Mouse (Mus musculus): ENCODE results near the gene Kdelr2.

Gene Kdelr2

DNA sequence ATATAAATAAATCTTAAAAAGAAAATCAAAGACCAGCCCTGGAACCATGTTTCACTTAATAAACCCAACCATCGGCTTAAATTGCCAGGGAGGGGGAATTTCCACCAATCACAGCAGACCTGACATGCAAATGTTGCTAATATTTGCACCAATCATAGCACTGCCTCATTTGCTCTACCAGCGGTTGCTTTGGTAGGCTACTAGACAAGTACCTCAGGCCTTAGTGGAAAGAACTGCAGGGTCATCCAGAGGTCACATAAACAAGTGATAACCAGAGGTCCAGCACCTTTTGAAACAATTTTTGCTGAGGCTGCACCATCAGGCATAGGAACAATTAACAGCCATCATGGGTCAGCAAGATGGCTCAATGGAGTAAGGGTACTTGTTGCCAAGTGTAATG, 2.1 kb upstream of the Kdelr2 start:
- DNase-seq (ENCODE audit: low read depth, low spot score): no peak

- DNase-seq (ENCODE audit: low read depth, low spot score): no peak
These were observed 701 bp downstream of the Kdelr2 start for GRCm38 (mm10) chr5:143404148-143404930.

DNA sequence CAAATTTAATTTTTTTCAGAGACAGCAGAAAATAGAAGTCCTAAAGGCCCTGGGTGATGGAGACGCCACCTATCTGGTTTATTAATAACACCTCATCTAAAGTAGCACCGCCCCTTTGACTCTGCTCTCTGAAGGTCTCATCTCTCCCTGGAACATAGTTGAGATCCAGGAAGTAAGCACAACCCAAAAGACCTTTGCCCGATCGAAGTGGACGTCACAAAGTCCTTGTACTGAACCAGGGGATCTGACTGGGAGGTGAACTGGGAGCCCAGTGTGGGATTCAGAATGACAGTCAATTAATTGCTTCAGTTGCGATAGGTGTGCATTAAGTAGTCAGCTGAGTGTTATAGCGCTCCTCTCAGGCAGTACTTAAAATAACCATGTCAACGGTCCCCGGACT, 1.6 kb downstream of the Kdelr2 start:
- no peak for DNase-seq (ENCODE audit: low read depth, low spot score)

DNA sequence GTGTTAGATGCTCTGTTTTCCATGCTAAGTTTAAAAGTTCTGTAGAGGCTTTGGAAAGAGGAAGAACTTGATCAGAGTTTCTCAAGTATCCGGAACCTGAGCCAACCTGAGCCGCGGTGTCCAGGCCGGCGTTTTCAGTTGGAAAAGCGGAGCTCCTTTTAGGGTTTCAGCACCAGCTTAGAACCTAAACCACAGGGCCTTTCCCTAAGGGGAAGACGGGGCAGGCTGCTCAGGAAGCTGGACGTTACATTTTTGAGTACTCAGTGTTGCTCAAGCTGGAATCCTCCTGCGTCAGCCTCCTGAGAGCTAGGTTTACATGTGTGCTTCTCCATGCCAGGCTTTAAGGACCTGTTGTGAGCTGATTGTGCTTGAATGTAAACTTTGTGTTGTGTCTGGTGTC, 2.9 kb downstream of the Kdelr2 start:
- no peak for DNase-seq (ENCODE audit: low read depth, low spot score)

- DNase-seq (ENCODE audit: low read depth, low spot score): no peak
These were observed 5.6 kb downstream of the Kdelr2 start for GRCm38 (mm10) chr5:143409239-143409638.

DNA sequence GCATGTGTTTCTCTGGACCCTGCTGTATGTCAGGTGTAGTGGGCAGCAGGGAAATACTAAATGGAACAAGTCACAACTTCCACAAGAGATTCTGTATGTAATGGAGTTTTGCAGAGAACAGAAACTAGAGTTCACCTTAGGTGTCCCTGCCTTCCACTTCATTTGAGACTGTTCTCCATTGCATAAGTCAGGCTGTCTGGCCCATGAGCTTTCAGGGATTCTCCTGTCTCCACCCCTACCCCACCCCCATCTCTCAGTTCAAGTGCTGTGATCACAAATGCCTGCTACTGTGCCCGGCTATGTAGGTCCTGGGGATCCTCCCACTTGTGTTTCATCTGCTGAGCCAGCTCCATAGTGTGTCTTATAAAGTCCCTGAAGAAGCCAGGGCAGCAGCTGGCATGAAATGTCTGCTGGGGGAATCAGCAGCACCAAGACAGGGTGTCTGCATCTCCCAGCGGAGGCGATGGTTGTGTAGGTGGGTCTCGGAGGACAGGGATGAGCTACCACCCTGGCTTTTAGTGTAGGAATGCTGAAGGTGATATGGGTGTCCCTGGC, 7.3 kb downstream of the Kdelr2 start:
- DNase-seq (ENCODE audit: low read depth, low spot score): no peak

DNA sequence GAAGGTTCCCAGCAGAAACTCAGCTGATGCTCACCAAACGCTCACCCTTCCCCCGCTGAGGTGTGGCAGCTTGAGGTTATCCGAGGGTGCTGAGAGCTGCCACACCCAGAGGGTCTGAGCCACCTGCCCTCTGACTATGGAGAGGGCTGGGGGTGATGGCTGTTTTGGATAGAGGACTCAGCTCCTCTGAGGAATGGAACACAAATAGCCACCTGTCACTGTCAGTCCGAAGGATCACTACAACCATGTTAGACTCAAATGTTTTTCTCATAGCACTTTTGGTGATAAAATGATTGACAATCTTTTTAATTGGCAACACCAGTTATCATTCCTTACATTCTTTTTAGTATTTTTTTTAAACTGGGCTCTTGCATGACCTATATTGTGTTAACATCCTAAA, 17.8 kb downstream of the Kdelr2 start:
- DNase-seq (ENCODE audit: low read depth, low spot score): no peak

GRCm38 (mm10) chr5:143422990-143423389, 19.4 kb downstream of the Kdelr2 start:
- no peak for DNase-seq (ENCODE audit: low read depth, low spot score)

GRCm38 (mm10) chr5:143423899-143424519, 20.4 kb downstream of the Kdelr2 start:
- peak; percentile 25 for DNase-seq (ENCODE audit: low read depth, low spot score)

- DNase-seq (ENCODE audit: low read depth, low spot score): peak; percentile 76
These were observed 30.8 kb downstream of the Kdelr2 start for GRCm38 (mm10) chr5:143434421-143434820.

DNA sequence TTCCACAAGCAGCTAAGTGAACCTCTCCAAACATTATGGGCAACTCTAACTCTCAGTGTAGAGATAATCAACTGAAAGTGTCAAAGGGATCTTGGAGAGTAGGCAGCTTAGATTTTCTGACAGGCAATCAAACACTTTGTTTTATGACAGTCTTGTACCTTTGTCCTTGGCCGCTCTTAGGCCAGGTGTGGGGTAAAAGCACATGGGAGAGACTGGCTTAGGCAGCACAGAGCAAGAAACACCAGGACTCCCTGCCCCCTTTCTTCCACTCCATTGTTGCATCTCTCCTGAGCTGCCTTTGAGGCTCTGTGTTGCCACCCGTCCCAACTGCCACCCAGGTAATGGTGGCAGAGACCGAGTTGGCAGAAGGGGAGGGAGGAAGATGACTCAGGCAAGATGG, 37.7 kb downstream of the Kdelr2 start:
- no peak for DNase-seq (ENCODE audit: low read depth, low spot score)

- no peak for DNase-seq (ENCODE audit: low read depth, low spot score)
These were observed 38.1 kb downstream of the Kdelr2 start for GRCm38 (mm10) chr5:143441753-143442152.

- no peak for DNase-seq (ENCODE audit: low read depth, low spot score)
These were observed 60.0 kb downstream of the Kdelr2 start for GRCm38 (mm10) chr5:143463671-143464070.

DNA sequence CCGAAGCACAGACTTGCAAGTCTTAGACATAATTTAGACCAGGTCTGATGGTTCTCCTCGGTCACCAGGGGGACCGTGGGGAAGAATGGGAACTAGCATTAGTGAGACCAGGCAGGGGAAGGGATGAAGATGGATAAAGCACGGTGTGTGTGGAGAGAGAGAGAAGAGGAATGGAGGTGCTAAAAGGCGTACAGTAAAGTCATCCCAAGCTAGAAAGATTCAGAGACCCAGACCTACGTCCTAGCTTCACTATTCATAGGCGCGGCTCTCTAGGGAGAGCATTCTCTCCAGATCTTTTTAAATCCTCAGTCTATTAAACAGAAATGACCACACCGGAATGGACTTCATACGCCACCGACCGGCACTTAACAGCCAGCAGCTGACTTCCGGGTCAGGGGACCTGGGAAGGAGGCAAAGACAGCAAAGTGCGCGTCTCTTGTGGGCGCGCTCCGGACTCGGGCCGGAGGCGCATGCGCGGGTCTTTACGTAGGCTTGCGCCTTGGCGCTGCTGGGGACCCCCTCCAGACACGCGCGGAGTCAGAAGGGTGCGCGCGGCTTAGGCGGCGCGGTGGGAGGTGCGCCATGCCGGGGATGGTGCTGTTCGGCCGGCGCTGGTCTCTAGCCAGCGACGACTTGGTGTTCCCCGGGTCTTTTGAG, 60.6 kb downstream of the Kdelr2 start, which contains the start of gene Daglb:
Daglb (plus strand) TSS at position 485 of the 657 bp plus-strand sequence.
- DNase-seq (ENCODE audit: low read depth, low spot score): peak; percentile 87

GRCm38 (mm10) chr5:143464757-143465118, 61.1 kb downstream of the Kdelr2 start:
- no peak for DNase-seq (ENCODE audit: low read depth, low spot score)

DNA sequence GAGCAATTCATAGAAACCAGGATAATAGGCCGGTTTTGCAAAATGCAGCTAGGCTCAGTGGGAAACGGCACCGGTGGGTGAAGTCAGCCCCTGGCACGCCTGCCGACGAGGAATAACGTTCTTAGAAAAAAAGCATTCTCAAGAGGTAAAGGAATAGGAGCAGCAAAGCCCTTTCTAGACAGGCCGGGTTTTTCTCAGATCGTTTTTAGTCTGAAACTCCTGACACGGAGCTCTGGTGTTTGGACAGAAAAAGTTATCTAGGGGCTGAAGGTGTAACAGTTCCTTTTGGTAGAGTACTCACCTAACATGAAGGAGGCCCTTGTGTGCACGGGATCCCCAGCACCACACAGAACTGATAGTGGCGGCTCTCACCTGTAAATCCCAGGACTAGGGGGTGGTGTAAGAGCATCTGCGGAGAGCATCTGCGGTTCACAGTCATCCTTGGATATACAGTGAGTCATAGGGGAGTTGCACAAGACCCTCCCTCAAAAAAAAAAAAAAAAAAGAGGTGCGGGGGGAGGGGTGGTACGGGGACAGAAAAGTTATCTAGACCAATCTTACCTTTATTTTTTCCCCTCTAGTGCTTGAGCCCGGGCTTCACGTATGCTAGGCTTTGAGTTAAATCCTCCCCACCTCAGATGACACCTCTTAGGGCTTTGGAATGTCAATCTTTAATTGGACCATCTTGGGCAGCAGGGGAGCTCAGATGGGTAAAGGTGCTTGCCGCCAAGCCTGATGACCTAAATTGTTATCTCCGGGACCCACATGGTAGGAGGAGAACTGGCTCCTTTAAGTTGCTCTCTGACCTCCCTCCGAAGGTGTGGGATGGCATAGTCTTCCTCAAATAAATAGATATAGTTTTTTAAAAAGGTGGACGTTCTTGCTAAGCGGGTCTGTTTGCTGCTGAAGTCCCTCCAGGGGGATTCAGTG, 61.8 kb downstream of the Kdelr2 start:
- DNase-seq (ENCODE audit: low read depth, low spot score): no peak

GRCm38 (mm10) chr5:143466891-143467669, 63.4 kb downstream of the Kdelr2 start:
- no peak for DNase-seq (ENCODE audit: low read depth, low spot score)

GRCm38 (mm10) chr5:143467931-143468330, 64.3 kb downstream of the Kdelr2 start:
- DNase-seq (ENCODE audit: low read depth, low spot score): no peak

- no peak for DNase-seq (ENCODE audit: low read depth, low spot score)
These were observed 66.0 kb downstream of the Kdelr2 start for GRCm38 (mm10) chr5:143469628-143470027.

GRCm38 (mm10) chr5:143470421-143471164, 67.0 kb downstream of the Kdelr2 start:
- DNase-seq (ENCODE audit: low read depth, low spot score): no peak

All from retina, postnatal 7 days (tissue).